Mouse (Mus musculus) stomach, postnatal 0 days (tissue): ENCODE data around the gene Col6a6. TPM values are rescaled to one million over a fixed set of nuclear protein-coding genes. Genes with fewer than 3 reads are reported as not detected.

Source experiments
- ATAC-seq: fragments of 200-750 bp; cut with Nextera tagmentation; 2 replicates; pipeline ENCODE4 v1.8.0; 2017; ENCODE audit not compliant: low FRiP score, low TSS enrichment
- DNase-seq: peaks from one replicate; pipeline ENCODE4 v3.0.0-alpha.2; 2016; ENCODE audit warnings: low spot score
- H3K27ac ChIP-seq: fragments of 300-500 bp; sonication (generic); replicated peaks from 2 replicates; pipeline ENCODE4 v1.5.1; 2014; ENCODE audit warnings: mild to moderate bottlenecking, control low read depth
- H3K27me3 ChIP-seq: fragments of 300-500 bp; sonication (generic); 2 replicates; pipeline ENCODE4 v1.6.1; 2014; ENCODE audit warnings: low read length; ENCODE audit not compliant: control insufficient read depth, insufficient read depth
- H3K36me3 ChIP-seq: fragments of 300-500 bp; sonication (generic); 2 replicates; pipeline ENCODE4 v1.6.1; 2014; ENCODE audit warnings: low read length, mixed read lengths; ENCODE audit not compliant: control insufficient read depth, insufficient read depth
- H3K4me1 ChIP-seq: fragments of 300-500 bp; sonication (generic); replicated peaks from 2 replicates; pipeline ENCODE4 v1.6.1; 2014; ENCODE audit warnings: antibody characterized with exemption; ENCODE audit not compliant: control insufficient read depth, insufficient read depth
- H3K4me2 ChIP-seq: fragments of 300-500 bp; sonication (generic); replicated peaks from 2 replicates; pipeline ENCODE4 v1.6.1; 2014; ENCODE audit warnings: low read depth, mild to moderate bottlenecking, control low read depth, moderate library complexity
- H3K4me3 ChIP-seq: fragments of 300-500 bp; sonication (generic); 2 replicates; pipeline ENCODE4 v1.5.1; 2014; ENCODE audit warnings: low read depth, low read length, control low read depth
- H3K9ac ChIP-seq: fragments of 300-500 bp; sonication (generic); 2 replicates; pipeline ENCODE4 v1.6.1; 2014; ENCODE audit warnings: mild to moderate bottlenecking, low read length, control low read depth, mixed read lengths
- H3K9me3 ChIP-seq: fragments of 300-500 bp; sonication (generic); 2 replicates; pipeline ENCODE4 v1.6.1; 2016; ENCODE audit warnings: low read length; ENCODE audit not compliant: control insufficient read depth
- CTCF ChIP-seq: IDR thresholded peaks from 2 replicates; pipeline ENCODE4 v1.5.1; 2016; ENCODE audit warnings: antibody characterized with exemption, low read depth, mild to moderate bottlenecking, moderate library complexity
- EP300 ChIP-seq: optimal IDR thresholded peaks from 2 replicates; pipeline ENCODE3; 2016; ENCODE audit warnings: antibody characterized with exemption
- WGBS: fragments of 180-500 bp; shearing (Covaris S2); extraction: QIAGEN DNeasy Blood & Tissue Kit; methylation state at CpG from one replicate; pipeline ENCODE4 v1.1.7; 2014; 5-methylcytosine and 5-hydroxymethylcytosine counted together
- polyA plus RNA-seq: library from polyadenylated mRNA; unstranded; fragments of >200 nt; fragmentation: Nextera tagmentation; extraction: Ambion mirVana; gene quantifications from 2 replicates; pipeline ENCODE4 v1.2.1, GENCODE M21; 2015

Col6a6 gene
- polyA plus RNA-seq, 1 experiment from 2014 or later = 0.18 TPM

DNA sequence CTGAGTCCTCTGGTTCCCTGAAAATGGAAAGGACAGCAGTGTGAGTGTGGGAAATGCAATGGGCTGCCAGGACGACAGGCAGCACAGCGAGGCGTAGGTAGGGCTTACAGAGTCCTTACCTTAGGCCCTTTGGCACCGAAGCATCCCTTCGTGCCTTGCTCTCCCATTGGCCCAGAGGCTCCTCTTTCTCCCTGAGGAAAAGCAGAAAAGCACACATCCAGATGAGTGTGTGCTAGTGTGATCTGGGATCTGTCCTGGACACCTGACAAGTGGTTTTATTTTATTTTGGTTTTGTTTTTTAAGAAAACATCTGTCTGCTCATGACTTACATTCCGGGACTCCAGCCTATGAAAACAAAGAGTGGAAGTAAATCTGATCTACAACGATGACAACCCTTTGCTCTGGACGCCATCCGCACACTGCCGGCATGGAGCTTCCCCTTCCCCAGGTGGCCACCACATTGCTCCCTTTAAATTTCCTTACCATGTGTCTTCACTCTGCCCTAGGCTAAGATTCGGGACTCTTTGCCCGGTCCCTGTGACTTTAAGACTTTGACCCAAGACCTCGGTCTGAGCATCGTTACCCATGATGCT is 69.7 kb downstream of the Col6a6 start:
- Histone ChIP-seq H3K4me3 (no peak overlapping the region), H3K4me2 (no peak overlapping the region), H3K36me3 (no peaks in the 10 kb centered on the region), H3K9me3 (no peaks in the 10 kb centered on the region), H3K9ac (no peak overlapping the region), H3K27ac (no peak overlapping the region), H3K27me3 (no peaks in the 10 kb centered on the region), H3K4me1 (no peaks in the 10 kb centered on the region)
- no peak for ATAC-seq
- 84% methylated on average over 14 of the region's 14 CpGs for WGBS
- DNase-seq = no peak
- TF ChIP-seq CTCF (no peak), EP300 (no peak)

DNA sequence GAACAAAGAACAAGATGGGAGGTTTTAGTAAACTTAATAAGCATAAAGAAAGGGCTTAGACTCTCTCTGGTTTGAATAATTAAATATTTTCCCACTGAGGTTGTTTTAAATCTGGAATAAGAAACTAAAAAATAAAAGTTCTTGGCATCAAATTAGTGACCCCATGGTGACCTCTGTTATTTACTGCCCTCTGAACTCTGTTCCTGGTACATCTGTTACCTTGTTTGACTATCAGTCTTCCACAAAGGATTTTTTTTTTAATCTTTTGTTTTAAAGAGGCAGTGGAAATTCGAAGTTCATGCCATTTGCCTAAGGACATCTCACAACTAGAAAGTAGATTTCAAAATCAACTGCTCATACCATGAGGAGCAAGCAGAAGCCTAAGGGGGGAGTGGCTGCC is 73.7 kb downstream of the Col6a6 start:
- ATAC-seq (no peak), DNase-seq (no peak)
- no peak overlapping the region for H3K4me2 ChIP-seq
- H3K27ac ChIP-seq = no peak overlapping the region
- H3K9ac ChIP-seq = no peak overlapping the region
- H3K4me3 ChIP-seq = no peak overlapping the region
- no peaks in the 10 kb centered on the region for H3K9me3 ChIP-seq
- no peaks in the 10 kb centered on the region for H3K36me3 ChIP-seq
- H3K4me1 ChIP-seq = no peaks in the 10 kb centered on the region
- no peak for TF ChIP-seq EP300
- TF ChIP-seq CTCF = no peak
- H3K27me3 ChIP-seq = no peaks in the 10 kb centered on the region
- WGBS = 24% methylated on average over 1 of the region's 1 CpGs

DNA sequence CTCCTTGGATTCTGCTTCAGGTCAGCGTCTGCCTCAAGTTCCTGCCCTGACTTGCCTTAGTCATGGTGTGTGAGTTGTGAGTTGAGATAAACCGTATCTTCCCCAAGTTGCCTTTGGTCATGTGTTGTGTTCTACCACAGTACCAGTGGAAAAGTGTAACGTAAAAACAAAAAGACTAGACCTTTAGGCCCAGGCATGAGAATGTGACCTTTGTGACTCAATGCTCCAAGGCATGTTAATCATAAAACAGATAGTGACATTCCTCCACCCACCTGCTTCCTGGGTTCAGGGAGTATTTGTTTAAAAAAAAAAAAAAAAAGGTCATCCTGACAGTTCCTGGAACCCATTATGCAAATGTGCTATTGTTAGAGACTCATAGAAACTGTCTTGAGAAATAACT is 82.1 kb downstream of the Col6a6 start:
- no peaks in the 10 kb centered on the region for H3K4me1 ChIP-seq
- no peak overlapping the region for H3K4me2 ChIP-seq
- H3K27ac ChIP-seq = no peak overlapping the region
- peaks cover 6% of the 10 kb centered on the region; the same call in 1 of the 2 replicates for H3K9me3 ChIP-seq
- ATAC-seq = no peak
- H3K4me3 ChIP-seq = no peak overlapping the region
- no peak overlapping the region for H3K9ac ChIP-seq
- TF ChIP-seq EP300 (no peak), CTCF (no peak)
- H3K27me3 ChIP-seq = no peaks in the 10 kb centered on the region
- H3K36me3 ChIP-seq = no peaks in the 10 kb centered on the region
- 78% methylated on average over 3 of the region's 3 CpGs for WGBS
- DNase-seq = no peak

DNA sequence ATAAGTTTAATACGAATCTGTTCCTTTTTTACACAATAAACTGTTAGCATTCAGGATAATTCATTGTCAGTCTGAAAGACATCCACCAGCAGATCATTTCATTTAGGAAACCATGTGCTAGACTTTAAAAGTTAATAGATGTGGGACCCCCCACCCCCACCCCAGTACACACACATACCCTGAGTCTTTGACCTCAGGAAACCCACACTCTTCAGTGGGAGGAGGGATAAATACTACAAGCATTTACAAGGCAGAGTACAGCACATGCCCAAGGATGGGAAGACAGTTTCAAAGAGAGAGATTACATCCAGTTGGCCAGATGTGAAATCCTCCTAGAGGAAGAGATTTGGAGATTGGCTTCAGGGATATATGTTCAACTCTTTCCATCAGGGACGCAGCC is 87.5 kb downstream of the Col6a6 start:
- H3K4me3 ChIP-seq = no peak overlapping the region
- WGBS = 83% methylated on average over 2 of the region's 2 CpGs

DNA sequence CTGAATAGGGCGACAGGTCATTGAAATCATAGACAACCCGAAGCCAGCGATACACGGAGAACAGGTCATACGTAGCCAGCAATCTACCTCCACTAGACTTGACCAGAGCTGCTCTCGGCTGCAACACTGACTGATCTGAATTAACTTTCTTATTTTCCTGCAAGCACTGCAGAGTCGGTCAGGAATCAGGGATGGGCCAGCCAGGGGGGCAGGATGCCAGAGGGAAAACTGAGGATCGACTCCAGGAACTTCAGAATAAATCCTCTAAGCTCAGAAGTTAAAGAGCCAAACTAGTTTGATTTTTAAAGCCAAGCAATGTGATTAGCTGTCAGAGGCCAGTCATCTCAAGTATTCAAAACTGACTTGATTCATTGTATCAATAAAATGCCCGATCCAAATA is 88.5 kb downstream of the Col6a6 start:
- H3K9ac ChIP-seq = no peak overlapping the region
- no peaks in the 10 kb centered on the region for H3K36me3 ChIP-seq
- no peak for DNase-seq
- TF ChIP-seq CTCF (no peak), EP300 (no peak)
- no peaks in the 10 kb centered on the region for H3K9me3 ChIP-seq
- no peak overlapping the region for H3K4me3 ChIP-seq
- no peak for ATAC-seq
- WGBS = 77% methylated on average over 9 of the region's 9 CpGs
- H3K4me1 ChIP-seq = no peaks in the 10 kb centered on the region
- no peak overlapping the region for H3K4me2 ChIP-seq
- H3K27ac ChIP-seq = no peak overlapping the region
- no peaks in the 10 kb centered on the region for H3K27me3 ChIP-seq

More for the DNA sequence above, 87.5 kb downstream of the Col6a6 start:
- no peaks in the 10 kb centered on the region for H3K27me3 ChIP-seq
- no peak overlapping the region for H3K4me2 ChIP-seq
- H3K9me3 ChIP-seq = no peaks in the 10 kb centered on the region
- H3K4me1 ChIP-seq = no peaks in the 10 kb centered on the region
- no peak for TF ChIP-seq EP300
- TF ChIP-seq CTCF = no peak
- H3K9ac ChIP-seq = no peak overlapping the region
- H3K27ac ChIP-seq = no peak overlapping the region
- H3K36me3 ChIP-seq = no peaks in the 10 kb centered on the region
- ATAC-seq = no peak
- no peak for DNase-seq

DNA sequence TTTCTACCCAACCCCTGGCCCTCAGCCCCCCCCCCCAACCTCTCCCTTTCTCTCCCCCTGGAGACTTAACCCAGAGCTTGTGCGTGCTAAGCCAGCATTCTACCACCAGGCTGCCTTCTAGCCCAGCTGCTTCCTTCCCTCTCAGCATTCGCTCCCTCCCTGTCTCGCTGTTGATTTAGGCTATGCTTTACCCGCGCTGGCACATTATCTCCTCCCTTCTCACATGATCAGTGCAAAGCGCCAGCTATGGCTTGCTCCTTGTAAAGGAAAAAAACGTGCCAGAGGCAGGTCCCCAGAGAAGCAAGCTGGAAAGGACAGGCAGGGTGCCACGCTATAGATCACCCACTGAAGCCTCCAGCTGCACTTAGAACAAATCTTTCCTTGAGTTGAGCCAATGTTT is 90.5 kb downstream of the Col6a6 start:
- TF ChIP-seq CTCF = peak; percentile 57
- no peak for TF ChIP-seq EP300
- Histone ChIP-seq H3K9me3 (no peaks in the 10 kb centered on the region), H3K9ac (no peak overlapping the region), H3K36me3 (no peaks in the 10 kb centered on the region), H3K4me1 (no peaks in the 10 kb centered on the region), H3K4me2 (no peak overlapping the region), H3K27ac (no peak overlapping the region), H3K27me3 (no peaks in the 10 kb centered on the region), H3K4me3 (no peak overlapping the region)
- 29% methylated on average over 8 of the region's 8 CpGs for WGBS
- ATAC-seq (peak; percentile 32; the same call in 1 of the 2 replicates), DNase-seq (peak; percentile 36)
